Mouse (Mus musculus): ENCODE results near the gene Hspa8. TPM values are rescaled to one million over a fixed set of nuclear protein-coding genes. Genes with fewer than 3 reads are reported as not detected.
"Not testable (repeated sequence)": the region's sequence is repeated elsewhere in the genome, so short reads cannot be mapped to it uniquely, and the experiment has no call there.

Gene Hspa8
- total and polyA plus RNA-seq, 3 experiments, result 418 to 5,439 (median 3,011) TPM

DNA sequence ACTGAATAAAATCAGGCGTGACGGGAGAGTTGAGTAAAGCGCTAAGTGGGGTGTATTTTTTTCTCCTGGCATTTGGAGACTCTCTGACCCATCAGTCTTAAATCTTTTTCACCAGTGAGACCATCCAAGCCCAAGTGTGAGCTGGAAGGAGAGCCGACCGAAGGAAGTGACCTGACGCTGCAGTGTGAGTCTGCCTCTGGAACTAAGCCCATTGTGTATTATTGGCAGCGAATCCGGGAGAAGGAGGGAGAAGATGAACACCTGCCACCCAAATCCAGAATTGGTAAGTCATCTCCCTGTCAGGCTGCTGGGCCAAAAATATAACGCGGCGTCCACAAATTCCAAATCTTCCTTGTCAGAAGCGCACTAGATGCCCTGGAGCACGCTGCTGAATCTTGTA lies 28.5 kb upstream of the Hspa8 start:
- Histone ChIP-seq H3K27ac (ENCODE audit: control insufficient read depth, low read depth, low read length) (no peak overlapping the region), H3K9ac (ENCODE audit: control insufficient read depth, low read depth, low read length, poor library complexity, severe bottlenecking) (no peak overlapping the region)

DNA sequence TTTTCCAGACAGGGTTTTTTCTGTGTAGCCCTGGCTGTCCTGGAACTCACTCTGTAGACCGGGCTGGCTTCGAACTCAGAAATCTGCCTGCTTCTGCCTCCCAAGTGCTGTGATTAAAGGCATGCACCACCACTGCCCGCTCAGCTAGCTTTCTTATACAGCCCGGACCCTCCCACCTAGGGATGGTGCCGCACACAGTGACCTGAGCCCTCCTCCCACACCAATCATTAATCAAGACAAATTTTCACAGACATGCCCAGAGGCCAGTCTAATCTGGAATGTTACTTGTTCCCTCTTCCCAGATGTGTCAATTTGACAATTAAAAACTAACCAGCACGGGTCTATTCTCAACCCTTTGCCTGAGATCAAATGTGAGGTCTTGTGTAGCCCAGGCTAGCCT lies 27.6 kb upstream of the Hspa8 start:
- H3K4me3 ChIP-seq (ENCODE audit: control insufficient read depth in 1 of 2, insufficient read depth in 1 of 2, low read depth in 2 of 2, low read length in 2 of 2); H3K79me2 ChIP-seq (ENCODE audit: control insufficient read depth, insufficient read depth, low read length, poor library complexity); H3K27me3 ChIP-seq (ENCODE audit: control insufficient read depth in 1 of 2, insufficient read depth in 2 of 2, low read length in 2 of 2); H3K9ac ChIP-seq (ENCODE audit: control insufficient read depth, low read depth, low read length, poor library complexity, severe bottlenecking); H3K4me1 ChIP-seq (ENCODE audit: control insufficient read depth in 1 of 2, insufficient read depth in 2 of 2, low read length in 2 of 2); DNase-seq (ENCODE audit: low read depth, low spot score); H3K9me3 ChIP-seq (replicated peaks; ENCODE audit: insufficient read depth, low read length); H3K27ac ChIP-seq (ENCODE audit: control insufficient read depth, low read depth, low read length); H3K36me3 ChIP-seq (ENCODE audit: control insufficient read depth in 1 of 2, insufficient read depth in 2 of 2, low read length in 2 of 2): not testable (repeated sequence)

More for the DNA sequence above, 28.5 kb upstream of the Hspa8 start:
- no peak for DNase-seq (ENCODE audit: low read depth, low spot score)
- Histone ChIP-seq H3K4me3 (ENCODE audit: control insufficient read depth in 1 of 2, insufficient read depth in 1 of 2, low read depth in 2 of 2, low read length in 2 of 2) (no peak overlapping the region), H3K4me1 (ENCODE audit: control insufficient read depth in 1 of 2, insufficient read depth in 2 of 2, low read length in 2 of 2) (no peaks in the 10 kb centered on the region; a peak in 1 of 4 replicates), H3K36me3 (ENCODE audit: control insufficient read depth in 1 of 2, insufficient read depth in 2 of 2, low read length in 2 of 2) (peaks cover 0 to 4% of the 10 kb centered on the region in 2 experiments; a peak in 1 of 4 replicates), H3K79me2 (ENCODE audit: control insufficient read depth, insufficient read depth, low read length, poor library complexity) (no peaks in the 10 kb centered on the region), H3K9me3 (replicated peaks; ENCODE audit: insufficient read depth, low read length) (no peaks in the 10 kb centered on the region), H3K27me3 (ENCODE audit: control insufficient read depth in 1 of 2, insufficient read depth in 2 of 2, low read length in 2 of 2) (no peaks in the 10 kb centered on the region; a peak in 1 of 4 replicates)
- no peak for TF ChIP-seq TBP (IDR thresholded peaks at IDR 0.05; ENCODE audit: low read depth, low read length)

- DNase-seq (ENCODE audit: low read depth, low spot score), result no peak
- TF ChIP-seq SMC3 (IDR thresholded peaks at IDR 0.05; ENCODE audit: low read depth, low read length), result no peak
- no peak for TF ChIP-seq RCOR1 (IDR thresholded peaks at IDR 0.05; ENCODE audit: low read depth, low read length)
- no peak for TF ChIP-seq SIN3A (IDR thresholded peaks at IDR 0.05; ENCODE audit: low read length)
- TF ChIP-seq CHD2 (IDR thresholded peaks at IDR 0.05; ENCODE audit: low read length), result no peak
- no peak for TF ChIP-seq MXI1 (IDR thresholded peaks at IDR 0.05; ENCODE audit: low read depth, low read length)
- no peak for TF ChIP-seq MEF2A (IDR thresholded peaks at IDR 0.05; ENCODE audit: extremely low read depth, insufficient replicate concordance, low read depth, low read length, poor library complexity, severe bottlenecking)
- no peak for TF ChIP-seq EP300 (IDR thresholded peaks at IDR 0.05; ENCODE audit: low read depth in 1 of 2, low read length in 2 of 2)
- no peak for TF ChIP-seq HCFC1 (IDR thresholded peaks at IDR 0.05; ENCODE audit: low read depth, low read length)
- TF ChIP-seq USF2 (IDR thresholded peaks at IDR 0.05; ENCODE audit: borderline replicate concordance in 1 of 2, insufficient read depth in 1 of 2, low read depth in 1 of 2, low read length in 2 of 2), result no peak
- TF ChIP-seq ELF1 (IDR thresholded peaks at IDR 0.05; ENCODE audit: low read depth, low read length), result no peak
- no peak for TF ChIP-seq ZMIZ1 (IDR thresholded peaks at IDR 0.05; ENCODE audit: low read depth, low read length)
- TF ChIP-seq RAD21 (IDR thresholded peaks at IDR 0.05; ENCODE audit: low read depth, low read length), result no peak
- TF ChIP-seq KAT2A (conservative IDR thresholded peaks at IDR 0.05; ENCODE audit: low read depth, low read length), result no peak
- Histone ChIP-seq H3K9ac (ENCODE audit: control insufficient read depth, low read depth, low read length, poor library complexity, severe bottlenecking) (no peak overlapping the region), H3K79me2 (ENCODE audit: control insufficient read depth, insufficient read depth, low read length, poor library complexity) (no peaks in the 10 kb centered on the region), H3K9me3 (replicated peaks; ENCODE audit: insufficient read depth, low read length) (no peaks in the 10 kb centered on the region), H3K36me3 (ENCODE audit: control insufficient read depth in 1 of 2, insufficient read depth in 2 of 2, low read length in 2 of 2) (peaks cover 0 to 4% of the 10 kb centered on the region in 2 experiments; a peak in 1 of 4 replicates), H3K4me1 (ENCODE audit: control insufficient read depth in 1 of 2, insufficient read depth in 2 of 2, low read length in 2 of 2) (no peaks in the 10 kb centered on the region; a peak in 1 of 4 replicates), H3K27ac (ENCODE audit: control insufficient read depth, low read depth, low read length) (no peak overlapping the region), H3K4me3 (ENCODE audit: control insufficient read depth in 1 of 2, insufficient read depth in 1 of 2, low read depth in 2 of 2, low read length in 2 of 2) (no peak overlapping the region), H3K27me3 (ENCODE audit: control insufficient read depth in 1 of 2, insufficient read depth in 2 of 2, low read length in 2 of 2) (no peaks in the 10 kb centered on the region; a peak in 1 of 4 replicates)
Observed at GRCm38 (mm10) chr9:40773869-40774268, 26.9 kb upstream of the Hspa8 start.
